Mouse (Mus musculus): Measurements from ENCODE around the gene Rbp4. TPM values are rescaled to one million over a fixed set of nuclear protein-coding genes. Genes with fewer than 3 reads are reported as not detected.

The Rbp4 gene
- polyA plus RNA-seq, 1 experiment from 2014 or later, result 19.8 TPM

DNA sequence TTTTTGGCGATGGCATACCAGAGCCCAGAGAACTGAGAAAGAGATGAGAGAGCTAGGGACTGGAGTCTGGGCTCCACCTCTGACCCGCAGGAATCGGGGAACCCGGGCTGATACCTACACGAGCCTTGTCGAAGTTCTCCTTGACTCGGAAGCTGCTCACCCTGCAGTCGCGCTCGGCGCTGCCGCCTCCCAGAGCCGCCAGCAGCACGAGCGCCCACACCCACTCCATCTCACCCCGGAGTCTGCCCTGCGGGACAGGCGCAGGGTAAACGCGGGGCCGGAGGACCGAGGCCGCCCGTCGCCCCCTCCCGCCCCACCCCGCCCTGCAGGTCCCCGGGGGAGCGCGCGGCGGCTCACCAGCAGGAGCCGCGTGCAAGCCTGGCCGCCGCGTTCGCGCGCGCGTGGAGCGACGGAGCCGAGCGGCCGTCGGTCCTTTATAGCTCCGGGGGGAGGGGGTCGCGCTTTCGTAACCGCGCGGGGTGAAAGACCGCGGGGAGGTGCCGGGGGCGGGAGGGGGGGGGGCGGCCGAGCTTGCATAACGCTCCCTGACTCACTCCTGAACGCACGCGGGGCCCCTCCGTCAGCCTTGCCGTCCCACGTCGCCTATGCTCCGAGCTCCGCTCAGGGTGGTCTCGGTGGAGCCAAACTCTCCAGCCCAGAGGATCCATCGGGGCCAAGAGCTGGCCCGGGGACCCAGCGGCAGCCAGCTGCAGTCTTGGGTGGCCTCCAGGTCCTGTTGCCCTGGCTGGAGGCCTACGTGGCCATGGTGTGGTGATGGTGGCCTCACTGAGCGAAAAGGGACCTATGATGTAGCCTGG, 471 bp downstream of the Rbp4 start:
- ATAC-seq (ENCODE audit: low read depth), result peak; percentile 87
- H3K27ac ChIP-seq (ENCODE audit: low read length), result peak overlapping the region; percentile 65; the same call in 1 of the 2 replicates
- H3K4me1 ChIP-seq (replicated peaks; ENCODE audit: control insufficient read depth, insufficient read depth, low read length), result peaks cover 13% of the 10 kb centered on the region
- H3K9me3 ChIP-seq (ENCODE audit: control insufficient read depth, low read length), result no peaks in the 10 kb centered on the region
- peak overlapping the region; percentile 65 for H3K9ac ChIP-seq (ENCODE audit: low read length)
- H3K27me3 ChIP-seq (ENCODE audit: control insufficient read depth, insufficient read depth, low read depth, low read length), result peaks cover 12% of the 10 kb centered on the region; the same call in 1 of the 2 replicates
- H3K36me3 ChIP-seq (ENCODE audit: control insufficient read depth, insufficient read depth, low read length), result no peaks in the 10 kb centered on the region
- under 1% methylated on average over 54 of the region's 77 CpGs for WGBS
- peak overlapping the region; percentile 99 for H3K4me2 ChIP-seq (ENCODE audit: low read depth, low read length)
- peak overlapping the region; percentile 59 for H3K4me3 ChIP-seq (ENCODE audit: low read length)

GRCm38 (mm10) chr19:38123921-38124320, 1.2 kb downstream of the Rbp4 start:
- Histone ChIP-seq H3K9me3 (ENCODE audit: control insufficient read depth, low read length) (no peaks in the 10 kb centered on the region), H3K36me3 (ENCODE audit: control insufficient read depth, insufficient read depth, low read length) (no peaks in the 10 kb centered on the region), H3K4me2 (ENCODE audit: low read depth, low read length) (peak overlapping the region; percentile 99), H3K27me3 (ENCODE audit: control insufficient read depth, insufficient read depth, low read depth, low read length) (peaks cover 12% of the 10 kb centered on the region; the same call in 1 of the 2 replicates), H3K4me3 (ENCODE audit: low read length) (peak overlapping the region; percentile 59), H3K4me1 (replicated peaks; ENCODE audit: control insufficient read depth, insufficient read depth, low read length) (peaks cover 13% of the 10 kb centered on the region), H3K9ac (ENCODE audit: low read length) (peak overlapping the region; percentile 65), H3K27ac (ENCODE audit: low read length) (no peak overlapping the region)
- 24% methylated on average over 9 of the region's 9 CpGs for WGBS
- 0 out of 2 replicates have a peak, but pooled peaks have one; percentile 7 for ATAC-seq (ENCODE audit: low read depth)

DNA sequence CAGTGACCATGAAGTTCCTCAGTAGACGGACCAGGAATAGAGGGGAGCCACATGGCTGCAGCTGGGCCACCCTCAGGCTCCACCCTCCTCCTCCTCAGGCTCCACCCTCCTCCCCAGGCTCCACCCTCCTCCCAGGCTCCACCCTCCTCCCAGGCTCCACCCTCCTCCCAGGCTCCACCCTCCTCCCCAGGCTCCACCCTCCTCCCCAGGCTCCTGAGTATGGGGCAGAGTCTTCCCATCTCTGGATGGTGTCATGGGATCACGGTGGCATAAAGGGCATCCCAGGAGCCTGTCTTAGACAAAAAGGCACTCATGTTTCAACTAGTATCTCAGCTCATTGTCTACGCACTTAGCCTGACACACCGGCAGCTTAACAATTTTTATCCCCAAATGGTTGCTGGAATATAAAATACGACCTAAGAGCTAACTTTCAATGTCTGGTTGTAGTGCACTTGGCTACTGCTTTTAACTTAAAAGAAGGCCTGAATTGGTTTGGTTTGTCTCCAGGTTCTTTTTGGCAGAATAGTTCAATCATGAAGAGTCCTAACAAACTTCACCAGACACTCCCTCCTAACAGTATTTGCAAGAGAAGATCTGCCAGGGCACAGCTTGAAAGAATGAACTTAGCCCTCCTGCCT, 4.8 kb downstream of the Rbp4 start:
- ATAC-seq (ENCODE audit: low read depth), result no peak
- Histone ChIP-seq H3K27me3 (ENCODE audit: control insufficient read depth, insufficient read depth, low read depth, low read length) (peaks cover 12% of the 10 kb centered on the region; the same call in 1 of the 2 replicates), H3K4me2 (ENCODE audit: low read depth, low read length) (no peak overlapping the region), H3K4me3 (ENCODE audit: low read length) (no peak overlapping the region), H3K9me3 (ENCODE audit: control insufficient read depth, low read length) (no peaks in the 10 kb centered on the region), H3K9ac (ENCODE audit: low read length) (no peak overlapping the region), H3K4me1 (replicated peaks; ENCODE audit: control insufficient read depth, insufficient read depth, low read length) (peaks cover 11% of the 10 kb centered on the region), H3K27ac (ENCODE audit: low read length) (no peak overlapping the region), H3K36me3 (ENCODE audit: control insufficient read depth, insufficient read depth, low read length) (no peaks in the 10 kb centered on the region)
- WGBS, result 82% methylated on average over 5 of the region's 5 CpGs

DNA sequence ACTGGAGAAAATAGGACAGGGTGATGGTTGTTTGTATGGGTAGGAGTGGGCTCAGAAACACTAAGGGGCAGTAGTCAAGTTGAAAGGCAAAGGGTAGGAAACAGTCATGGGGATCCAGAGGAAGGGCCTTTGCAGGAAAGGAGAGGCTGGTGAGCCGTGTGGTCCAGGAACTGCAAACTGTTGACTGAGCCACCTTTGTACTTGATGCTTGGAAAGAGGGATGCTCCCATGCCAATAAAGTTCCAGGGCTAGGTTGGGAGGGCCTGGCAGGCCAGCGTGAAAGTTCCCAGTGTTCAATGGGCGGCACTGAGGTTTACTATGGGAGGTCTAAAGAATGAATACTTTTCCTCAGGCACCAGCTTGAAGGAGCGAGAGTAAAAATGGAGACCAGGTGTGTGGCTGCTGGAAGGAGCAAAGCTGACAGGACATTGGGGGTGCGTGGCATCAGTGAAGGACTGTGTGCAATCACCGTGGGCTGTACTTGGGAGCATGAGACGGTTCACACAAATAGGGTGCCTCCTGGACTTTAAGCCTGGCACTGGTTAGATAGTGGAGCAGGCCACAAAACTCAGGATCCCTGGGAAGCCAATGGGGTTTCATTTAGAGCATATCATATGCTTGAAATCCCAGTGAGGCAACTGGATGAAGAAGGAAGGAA, 10.1 kb downstream of the Rbp4 start:
- H3K27ac ChIP-seq (ENCODE audit: low read length), result no peak overlapping the region
- 88% methylated on average over 7 of the region's 7 CpGs for WGBS
- no peaks in the 10 kb centered on the region for H3K9me3 ChIP-seq (ENCODE audit: control insufficient read depth, low read length)
- H3K9ac ChIP-seq (ENCODE audit: low read length), result no peak overlapping the region
- no peak overlapping the region for H3K4me2 ChIP-seq (ENCODE audit: low read depth, low read length)
- ATAC-seq (ENCODE audit: low read depth), result no peak
- no peaks in the 10 kb centered on the region for H3K36me3 ChIP-seq (ENCODE audit: control insufficient read depth, insufficient read depth, low read length)
- no peak overlapping the region for H3K4me3 ChIP-seq (ENCODE audit: low read length)
- no peaks in the 10 kb centered on the region for H3K4me1 ChIP-seq (replicated peaks; ENCODE audit: control insufficient read depth, insufficient read depth, low read length)
- no peaks in the 10 kb centered on the region for H3K27me3 ChIP-seq (ENCODE audit: control insufficient read depth, insufficient read depth, low read depth, low read length)

DNA sequence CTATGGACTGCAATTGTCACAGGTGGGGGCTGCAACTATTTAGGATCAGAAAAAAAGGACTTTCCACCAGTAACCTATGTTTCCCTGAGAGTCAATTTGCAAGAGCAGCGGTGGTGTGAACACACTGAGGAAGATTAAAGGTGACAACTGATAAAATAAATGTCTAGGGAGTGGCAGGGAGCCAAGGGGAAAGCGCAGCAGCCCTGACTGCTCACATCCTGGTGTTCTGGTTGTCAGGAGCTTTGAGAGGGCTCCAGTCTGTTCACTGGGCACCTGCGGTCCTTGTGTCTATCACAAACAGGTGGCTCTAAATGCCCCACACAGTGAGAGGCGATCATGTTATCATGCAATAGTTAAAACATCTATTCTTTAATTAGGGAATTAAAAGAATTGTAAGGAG, 12.5 kb downstream of the Rbp4 start:
- 42% methylated on average over 4 of the region's 4 CpGs for WGBS
- Histone ChIP-seq H3K27ac (ENCODE audit: low read length) (no peak overlapping the region), H3K9ac (ENCODE audit: low read length) (no peak overlapping the region), H3K9me3 (ENCODE audit: control insufficient read depth, low read length) (no peaks in the 10 kb centered on the region), H3K4me1 (replicated peaks; ENCODE audit: control insufficient read depth, insufficient read depth, low read length) (no peaks in the 10 kb centered on the region), H3K4me3 (ENCODE audit: low read length) (no peak overlapping the region), H3K27me3 (ENCODE audit: control insufficient read depth, insufficient read depth, low read depth, low read length) (no peaks in the 10 kb centered on the region), H3K4me2 (ENCODE audit: low read depth, low read length) (no peak overlapping the region), H3K36me3 (ENCODE audit: control insufficient read depth, insufficient read depth, low read length) (no peaks in the 10 kb centered on the region)
- ATAC-seq (ENCODE audit: low read depth), result no peak

GRCm38 (mm10) chr19:38111056-38111455, 14.0 kb downstream of the Rbp4 start:
- Histone ChIP-seq H3K27me3 (ENCODE audit: control insufficient read depth, insufficient read depth, low read depth, low read length) (no peaks in the 10 kb centered on the region), H3K36me3 (ENCODE audit: control insufficient read depth, insufficient read depth, low read length) (no peaks in the 10 kb centered on the region), H3K4me3 (ENCODE audit: low read length) (no peak overlapping the region), H3K9ac (ENCODE audit: low read length) (no peak overlapping the region), H3K4me1 (replicated peaks; ENCODE audit: control insufficient read depth, insufficient read depth, low read length) (no peaks in the 10 kb centered on the region), H3K27ac (ENCODE audit: low read length) (no peak overlapping the region), H3K9me3 (ENCODE audit: control insufficient read depth, low read length) (no peaks in the 10 kb centered on the region), H3K4me2 (ENCODE audit: low read depth, low read length) (no peak overlapping the region)
- ATAC-seq (ENCODE audit: low read depth), result no peak
- 73% methylated on average over 8 of the region's 8 CpGs for WGBS

GRCm38 (mm10) chr19:38109506-38110242, 15.4 kb downstream of the Rbp4 start:
- H3K4me1 ChIP-seq (replicated peaks; ENCODE audit: control insufficient read depth, insufficient read depth, low read length), result no peaks in the 10 kb centered on the region
- no peak overlapping the region for H3K27ac ChIP-seq (ENCODE audit: low read length)
- H3K4me3 ChIP-seq (ENCODE audit: low read length), result no peak overlapping the region
- no peak overlapping the region for H3K9ac ChIP-seq (ENCODE audit: low read length)
- no peak overlapping the region for H3K4me2 ChIP-seq (ENCODE audit: low read depth, low read length)
- no peaks in the 10 kb centered on the region for H3K36me3 ChIP-seq (ENCODE audit: control insufficient read depth, insufficient read depth, low read length)
- 88% methylated on average over 15 of the region's 15 CpGs for WGBS
- H3K9me3 ChIP-seq (ENCODE audit: control insufficient read depth, low read length), result no peaks in the 10 kb centered on the region
- ATAC-seq (ENCODE audit: low read depth), result no peak
- no peaks in the 10 kb centered on the region for H3K27me3 ChIP-seq (ENCODE audit: control insufficient read depth, insufficient read depth, low read depth, low read length)

- 84% methylated on average over 4 of the region's 4 CpGs for WGBS
- ATAC-seq (ENCODE audit: low read depth), result no peak
- no peak overlapping the region for H3K4me2 ChIP-seq (ENCODE audit: low read depth, low read length)
Measured at GRCm38 (mm10) chr19:38107871-38108270, 17.2 kb downstream of the Rbp4 start.

More at GRCm38 (mm10) chr19:38107871-38108270, 17.2 kb downstream of the Rbp4 start:
- no peaks in the 10 kb centered on the region for H3K36me3 ChIP-seq (ENCODE audit: control insufficient read depth, insufficient read depth, low read length)
- H3K9ac ChIP-seq (ENCODE audit: low read length), result no peak overlapping the region
- H3K27ac ChIP-seq (ENCODE audit: low read length), result no peak overlapping the region
- no peaks in the 10 kb centered on the region for H3K4me1 ChIP-seq (replicated peaks; ENCODE audit: control insufficient read depth, insufficient read depth, low read length)
- no peaks in the 10 kb centered on the region for H3K27me3 ChIP-seq (ENCODE audit: control insufficient read depth, insufficient read depth, low read depth, low read length)
- no peaks in the 10 kb centered on the region for H3K9me3 ChIP-seq (ENCODE audit: control insufficient read depth, low read length)
- no peak overlapping the region for H3K4me3 ChIP-seq (ENCODE audit: low read length)
